Comparison of ENCODE assay signal across 12 mouse cellular contexts in the genomic region with DNA sequence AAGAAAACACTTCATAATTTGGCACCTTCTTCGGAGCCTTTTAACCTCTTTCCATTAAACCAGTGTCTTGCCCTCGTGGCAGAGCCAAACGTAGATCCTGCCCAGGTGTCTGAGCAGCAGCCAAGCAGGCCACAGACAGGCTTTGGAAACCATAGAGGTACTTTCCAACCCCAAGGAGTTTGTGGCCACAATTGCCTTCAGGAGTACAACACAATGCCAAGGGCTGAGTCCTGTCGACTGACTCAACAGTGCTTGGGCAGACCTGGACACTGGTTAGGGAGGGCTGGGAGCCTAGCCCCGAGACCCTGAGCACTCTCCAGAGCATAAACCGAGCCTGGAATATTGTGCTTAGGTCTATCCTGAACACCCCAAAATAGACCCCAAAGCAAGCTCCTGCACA. TPM values are rescaled to one million over a fixed set of nuclear protein-coding genes. Genes with fewer than 3 reads are reported as not detected.
DNase-seq lines count a peak whose midpoint lies in the region; ATAC-seq and TF ChIP-seq lines count a peak whose summit lies in the region.
"Had no signal": no experiment of that assay in that cellular context is flagged by ENCODE, and none has a peak within 500 bp of the region (broad histone marks: within the 10 kb centered on the region; RNA-seq: fewer than 3 reads in every experiment).

No protein-coding gene starts in this region.

- H3K36me3 ChIP-seq in heart, embryonic 13.5 days, result peaks cover 36% of the 10 kb centered on the region
- 0 out of 2 replicates have a peak, but pooled peaks cover 8% of the 10 kb centered on the region for H3K36me3 ChIP-seq in neural tube, embryonic 13.5 days
- H3K36me3 ChIP-seq in stomach, postnatal 0 days (ENCODE audit: control insufficient read depth, insufficient read depth, low read length), result no peaks in the 10 kb centered on the region; the same call in 1 of the 2 replicates
- H3K36me3 ChIP-seq: hindbrain, embryonic 15.5 days had no signal

- peak overlapping the region; percentile 72 for H3K27ac ChIP-seq in heart, embryonic 13.5 days (replicated peaks)
- H3K27ac ChIP-seq in neural tube, embryonic 13.5 days (replicated peaks), result peak overlapping the region; percentile 46
- peak overlapping the region; percentile 46 for H3K27ac ChIP-seq in stomach, postnatal 0 days (replicated peaks)
- H3K27ac ChIP-seq: hindbrain, embryonic 15.5 days; midbrain, embryonic 12.5 days had no signal

- no peak overlapping the region for H3K4me2 ChIP-seq in heart, embryonic 13.5 days
- no peak overlapping the region for H3K4me2 ChIP-seq in neural tube, embryonic 13.5 days
- no peak overlapping the region for H3K4me2 ChIP-seq in stomach, postnatal 0 days (replicated peaks; ENCODE audit: low read depth)
- H3K4me2 ChIP-seq: hindbrain, embryonic 15.5 days; midbrain, embryonic 12.5 days had no signal

- peak overlapping the region; percentile 20 for H3K9ac ChIP-seq in heart, embryonic 13.5 days
- H3K9ac ChIP-seq in neural tube, embryonic 13.5 days, result no peak overlapping the region
- no peak overlapping the region for H3K9ac ChIP-seq in stomach, postnatal 0 days (ENCODE audit: low read length)
- H3K9ac ChIP-seq: hindbrain, embryonic 15.5 days; midbrain, embryonic 12.5 days had no signal

- WGBS in heart, embryonic 13.5 days, result 71% methylated on average over 6 of the region's 6 CpGs
- WGBS in neural tube, embryonic 13.5 days, result 87% methylated on average over 6 of the region's 6 CpGs
- 61% methylated on average over 6 of the region's 6 CpGs for WGBS in stomach, postnatal 0 days

- H3K27me3 ChIP-seq in heart, embryonic 13.5 days (replicated peaks), result no peaks in the 10 kb centered on the region
- H3K27me3 ChIP-seq in neural tube, embryonic 13.5 days, result no peaks in the 10 kb centered on the region; the same call in none of the 2 replicates
- H3K27me3 ChIP-seq in stomach, postnatal 0 days (ENCODE audit: control insufficient read depth, insufficient read depth, low read length), result no peaks in the 10 kb centered on the region
- H3K27me3 ChIP-seq: hindbrain, embryonic 15.5 days; midbrain, embryonic 12.5 days had no signal

- TF ChIP-seq EP300 in stomach, postnatal 0 days (optimal IDR thresholded peaks at IDR 0.05), result no peak

- no peaks in the 10 kb centered on the region for H3K9me3 ChIP-seq in heart, embryonic 13.5 days
- H3K9me3 ChIP-seq in neural tube, embryonic 13.5 days, result no peaks in the 10 kb centered on the region
- no peaks in the 10 kb centered on the region for H3K9me3 ChIP-seq in stomach, postnatal 0 days (ENCODE audit: control insufficient read depth, low read length)
- H3K9me3 ChIP-seq: hindbrain, embryonic 15.5 days; midbrain, embryonic 12.5 days had no signal

- no peak for ATAC-seq in heart, embryonic 13.5 days (ENCODE audit: extremely low read depth, insufficient number of reproducible peaks, low FRiP score, low TSS enrichment)
- no peak for ATAC-seq in neural tube, embryonic 13.5 days (ENCODE audit: low read depth)
- ATAC-seq in stomach, postnatal 0 days (ENCODE audit: low FRiP score, low TSS enrichment), result no peak

- no peak overlapping the region for H3K4me3 ChIP-seq in heart, embryonic 13.5 days
- H3K4me3 ChIP-seq in neural tube, embryonic 13.5 days, result no peak overlapping the region
- no peak overlapping the region for H3K4me3 ChIP-seq in stomach, postnatal 0 days (ENCODE audit: low read depth, low read length)
- H3K4me3 ChIP-seq: hindbrain, embryonic 15.5 days; midbrain, embryonic 12.5 days had no signal

- peak; percentile 30 for DNase-seq in adrenal gland, postnatal 14 days
- DNase-seq in adrenal gland, postnatal 25 days, result no peak
- DNase-seq in heart, adult 8-10 months (ENCODE audit: low spot score), result no peak
- no peak for DNase-seq in neural tube, embryonic 10.5 days (ENCODE audit: extremely low spot score, low spot score)
- no peak for DNase-seq in stomach, postnatal 0 days (ENCODE audit: low spot score)
- DNase-seq in spleen, adult 12 weeks (ENCODE audit: low spot score), result no peak
- DNase-seq: right cerebral cortex, postnatal 25 days; thymus, adult 18-20 months had no signal

- H3K4me1 ChIP-seq in heart, embryonic 13.5 days, result peaks cover 79% of the 10 kb centered on the region
- peaks cover 65% of the 10 kb centered on the region for H3K4me1 ChIP-seq in neural tube, embryonic 13.5 days (replicated peaks)
- peaks cover 25% of the 10 kb centered on the region for H3K4me1 ChIP-seq in stomach, postnatal 0 days (replicated peaks; ENCODE audit: control insufficient read depth, insufficient read depth)

- TF ChIP-seq CTCF in stomach, postnatal 0 days (IDR thresholded peaks at IDR 0.05; ENCODE audit: low read depth), result no peak

RNA-seq across cellular contexts. Expression of gene Bmf, which starts 13.4 kb away (rescaled TPM):
- 14.4 and 26.8 TPM in 2 replicates for total RNA-seq in adrenal gland, postnatal 14 days (2021)
- total RNA-seq in adrenal gland, postnatal 25 days (2021), result 13.6 and 24.0 TPM in 2 replicates
- 2.5 and 2.9 TPM in 2 replicates for polyA plus RNA-seq in heart, embryonic 13.5 days (2015; fragmentation: Nextera tagmentation; extraction: Ambion mirVana)
- total RNA-seq in heart, adult 8-10 months (2022), result 1 to 10 TPM; 2.8 to 9.8 (median 7.7) TPM
- 3.3 and 4.6 TPM in 2 replicates for polyA plus RNA-seq in neural tube, embryonic 13.5 days (2015; fragmentation: Nextera tagmentation; extraction: Ambion mirVana)
- polyA plus RNA-seq in stomach, postnatal 0 days (2015; fragmentation: Nextera tagmentation; extraction: Ambion mirVana), result 2.3 and 2.8 TPM in 2 replicates

RNA-seq across cellular contexts. Expression of gene Srp14, which starts 56.6 kb away (rescaled TPM):
- total RNA-seq in adrenal gland, postnatal 14 days (2021), result 140 and 142 TPM in 2 replicates
- 206 and 213 TPM in 2 replicates for total RNA-seq in adrenal gland, postnatal 25 days (2021)
- 196 and 218 TPM in 2 replicates for polyA plus RNA-seq in heart, embryonic 13.5 days (2015; fragmentation: Nextera tagmentation; extraction: Ambion mirVana)
- total RNA-seq in heart, adult 8-10 months (2022), result 100 to 1,000 TPM; 124 to 135 (median 133) TPM
- 367 and 393 TPM in 2 replicates for polyA plus RNA-seq in neural tube, embryonic 13.5 days (2015; fragmentation: Nextera tagmentation; extraction: Ambion mirVana)
- 175 and 180 TPM in 2 replicates for polyA plus RNA-seq in stomach, postnatal 0 days (2015; fragmentation: Nextera tagmentation; extraction: Ambion mirVana)
